Mouse (Mus musculus): ENCODE measurements around the gene Sptbn4. TPM values are rescaled to one million over a fixed set of nuclear protein-coding genes. Genes with fewer than 3 reads are reported as not detected.

Sptbn4 gene
- total RNA-seq, 2 experiments from 2014 or later = 0.17 TPM; not detected in 1

GRCm38 (mm10) chr7:27334405-27334911, 113.0 kb downstream of the Sptbn4 start:
- ATAC-seq (replicated peaks; ENCODE audit: low FRiP score, poor library complexity, severe bottlenecking) = no peak

- ATAC-seq (replicated peaks; ENCODE audit: low FRiP score, poor library complexity, severe bottlenecking) = no peak
These were observed 114.1 kb downstream of the Sptbn4 start for GRCm38 (mm10) chr7:27333316-27333941.

GRCm38 (mm10) chr7:27332353-27333199, 114.9 kb downstream of the Sptbn4 start:
- ATAC-seq (replicated peaks; ENCODE audit: low FRiP score, poor library complexity, severe bottlenecking) = peak; percentile 54

- ATAC-seq (replicated peaks; ENCODE audit: low FRiP score, poor library complexity, severe bottlenecking) = no peak
These were observed 115.6 kb downstream of the Sptbn4 start for GRCm38 (mm10) chr7:27331854-27332253.

GRCm38 (mm10) chr7:27331541-27331851, 116.0 kb downstream of the Sptbn4 start:
- ATAC-seq (replicated peaks; ENCODE audit: low FRiP score, poor library complexity, severe bottlenecking) = no peak

GRCm38 (mm10) chr7:27330709-27331540, 116.6 kb downstream of the Sptbn4 start:
- ATAC-seq (replicated peaks; ENCODE audit: low FRiP score, poor library complexity, severe bottlenecking) = peak; percentile 70

- ATAC-seq (replicated peaks; ENCODE audit: low FRiP score, poor library complexity, severe bottlenecking) = no peak
These were observed 117.5 kb downstream of the Sptbn4 start for GRCm38 (mm10) chr7:27329981-27330380.

GRCm38 (mm10) chr7:27329326-27329947, 118.0 kb downstream of the Sptbn4 start:
- no peak for ATAC-seq (replicated peaks; ENCODE audit: low FRiP score, poor library complexity, severe bottlenecking)

GRCm38 (mm10) chr7:27328648-27329047, 118.8 kb downstream of the Sptbn4 start:
- no peak for ATAC-seq (replicated peaks; ENCODE audit: low FRiP score, poor library complexity, severe bottlenecking)

GRCm38 (mm10) chr7:27328161-27328560, 119.3 kb downstream of the Sptbn4 start:
- ATAC-seq (replicated peaks; ENCODE audit: low FRiP score, poor library complexity, severe bottlenecking) = no peak

- ATAC-seq (replicated peaks; ENCODE audit: low FRiP score, poor library complexity, severe bottlenecking) = no peak
These were observed 120.0 kb downstream of the Sptbn4 start for GRCm38 (mm10) chr7:27327500-27327899.

- no peak for ATAC-seq (replicated peaks; ENCODE audit: low FRiP score, poor library complexity, severe bottlenecking)
These were observed 121.2 kb downstream of the Sptbn4 start for GRCm38 (mm10) chr7:27326101-27326880.

- no peak for ATAC-seq (replicated peaks; ENCODE audit: low FRiP score, poor library complexity, severe bottlenecking)
These were observed 121.8 kb downstream of the Sptbn4 start for GRCm38 (mm10) chr7:27325697-27326096.

- ATAC-seq (replicated peaks; ENCODE audit: low FRiP score, poor library complexity, severe bottlenecking) = no peak
These were observed 122.6 kb downstream of the Sptbn4 start for GRCm38 (mm10) chr7:27324928-27325327.

GRCm38 (mm10) chr7:27324161-27324560, 123.3 kb downstream of the Sptbn4 start:
- no peak for ATAC-seq (replicated peaks; ENCODE audit: low FRiP score, poor library complexity, severe bottlenecking)

- no peak for ATAC-seq (replicated peaks; ENCODE audit: low FRiP score, poor library complexity, severe bottlenecking)
These were observed 124.5 kb downstream of the Sptbn4 start for GRCm38 (mm10) chr7:27323001-27323400.

GRCm38 (mm10) chr7:27322291-27322690, 125.2 kb downstream of the Sptbn4 start:
- no peak for ATAC-seq (replicated peaks; ENCODE audit: low FRiP score, poor library complexity, severe bottlenecking)

GRCm38 (mm10) chr7:27319411-27319810, 128.1 kb downstream of the Sptbn4 start:
- no peak for ATAC-seq (replicated peaks; ENCODE audit: low FRiP score, poor library complexity, severe bottlenecking)

GRCm38 (mm10) chr7:27315958-27316357, 131.5 kb downstream of the Sptbn4 start:
- ATAC-seq (replicated peaks; ENCODE audit: low FRiP score, poor library complexity, severe bottlenecking) = no peak

All from erythroblast, adult 5-6 weeks (primary cell).